Mouse (Mus musculus) heart, adult 8-10 months (tissue): ENCODE data around the gene Cadm1. TPM values are rescaled to one million over a fixed set of nuclear protein-coding genes. Genes with fewer than 3 reads are reported as not detected.

ENCODE experiments used
- DNase-seq: peaks from one replicate; pipeline ENCODE4 v3.0.0; 2022; ENCODE audit warnings: low spot score
- total RNA-seq, 4 experiments: library from RNA; stranded (reverse); gene quantifications; 2 replicates each; pipeline ENCODE4 v1.2.4; 2022

Cadm1 gene
- total RNA-seq, 4 experiments from 2014 or later: 1.7 to 2.3 (median 2.1) TPM

- no peak for DNase-seq
These were observed 18.9 kb downstream of the Cadm1 start for GRCm38 (mm10) chr9:47548916-47549315.

GRCm38 (mm10) chr9:47552960-47553575 is 23.1 kb downstream of the Cadm1 start:
- no peak for DNase-seq

DNA sequence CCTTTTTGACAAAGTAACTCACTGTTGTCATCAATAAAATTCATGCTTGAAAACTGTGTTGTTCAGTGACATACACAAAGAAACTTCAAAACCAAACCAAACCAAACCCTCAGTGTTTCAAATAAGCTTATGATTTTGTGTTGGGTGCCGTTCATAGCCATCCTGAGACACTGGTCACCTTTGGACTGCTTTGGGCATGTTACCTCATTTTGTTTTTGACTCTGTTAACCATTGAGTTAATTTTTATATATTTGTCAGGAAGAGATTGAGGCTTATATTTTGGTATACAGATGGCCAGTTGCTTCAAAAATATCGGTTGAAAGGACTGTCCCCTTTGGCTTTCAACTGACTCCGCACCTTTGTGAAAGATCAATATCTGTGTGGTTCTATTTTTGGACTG is 30.8 kb downstream of the Cadm1 start:
- DNase-seq: no peak

GRCm38 (mm10) chr9:47561596-47561995 is 31.6 kb downstream of the Cadm1 start:
- no peak for DNase-seq

- DNase-seq: no peak
These were observed 35.1 kb downstream of the Cadm1 start for GRCm38 (mm10) chr9:47565088-47565487.

DNA sequence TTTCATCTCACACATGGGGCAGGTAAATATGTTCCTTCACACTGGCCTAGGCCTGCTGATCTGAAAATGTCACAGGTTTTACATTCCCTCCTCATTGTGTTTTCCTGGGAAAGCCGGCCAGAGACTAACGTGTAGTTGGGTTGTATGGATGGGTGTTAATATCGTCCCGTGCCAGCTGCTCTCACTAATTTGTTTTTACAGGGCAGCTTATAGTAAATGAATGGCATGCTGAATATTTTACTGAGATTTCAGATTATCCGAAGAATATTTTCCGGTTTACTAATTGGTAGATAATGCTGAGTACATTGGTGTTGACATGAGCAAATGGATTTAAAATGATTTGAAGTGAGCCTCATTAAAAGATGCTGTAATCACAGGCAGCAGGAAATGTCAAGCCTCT is 37.9 kb downstream of the Cadm1 start:
- DNase-seq: no peak

GRCm38 (mm10) chr9:47570184-47570583 is 40.2 kb downstream of the Cadm1 start:
- no peak for DNase-seq

- no peak for DNase-seq
These were observed 41.5 kb downstream of the Cadm1 start for GRCm38 (mm10) chr9:47571461-47571860.

DNA sequence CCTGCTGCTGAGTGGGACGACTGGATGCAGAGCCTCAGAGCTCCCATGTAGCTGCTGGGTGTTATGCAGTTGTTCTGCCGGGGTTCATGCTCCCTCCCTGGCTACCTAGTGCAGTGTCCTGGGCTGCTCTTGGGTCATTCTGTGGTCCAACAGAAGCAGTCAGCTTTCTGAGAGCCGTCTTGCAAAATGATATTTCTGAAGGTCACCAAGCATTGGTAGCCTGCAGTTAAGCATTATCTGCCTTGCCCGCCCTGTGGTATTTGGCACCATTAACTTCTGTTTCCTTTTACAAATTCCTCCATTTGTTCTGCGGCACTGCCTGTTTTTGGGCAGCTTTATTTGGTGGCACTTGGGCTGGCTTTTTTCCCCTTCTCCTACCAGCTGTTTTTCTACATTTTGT is 42.2 kb downstream of the Cadm1 start:
- no peak for DNase-seq

DNA sequence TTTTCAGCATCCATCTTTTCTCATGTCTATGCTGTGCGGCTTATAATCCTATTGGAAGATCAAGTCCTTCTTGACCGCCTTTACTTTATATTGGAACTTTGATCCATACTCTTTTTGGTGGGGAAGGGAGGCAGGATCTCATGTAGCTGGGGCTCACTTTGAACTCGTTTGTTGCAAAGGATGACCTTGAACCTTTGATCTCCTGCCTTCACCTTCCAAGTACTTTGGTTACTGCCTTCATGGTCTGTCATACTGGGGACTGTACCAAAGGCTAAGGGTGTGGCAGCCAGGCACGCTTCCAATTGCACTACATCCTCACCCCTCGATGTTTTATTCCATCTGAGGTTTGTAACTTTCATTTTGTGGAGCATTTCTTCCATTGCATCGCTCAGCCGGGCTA is 43.5 kb downstream of the Cadm1 start:
- DNase-seq: no peak

DNA sequence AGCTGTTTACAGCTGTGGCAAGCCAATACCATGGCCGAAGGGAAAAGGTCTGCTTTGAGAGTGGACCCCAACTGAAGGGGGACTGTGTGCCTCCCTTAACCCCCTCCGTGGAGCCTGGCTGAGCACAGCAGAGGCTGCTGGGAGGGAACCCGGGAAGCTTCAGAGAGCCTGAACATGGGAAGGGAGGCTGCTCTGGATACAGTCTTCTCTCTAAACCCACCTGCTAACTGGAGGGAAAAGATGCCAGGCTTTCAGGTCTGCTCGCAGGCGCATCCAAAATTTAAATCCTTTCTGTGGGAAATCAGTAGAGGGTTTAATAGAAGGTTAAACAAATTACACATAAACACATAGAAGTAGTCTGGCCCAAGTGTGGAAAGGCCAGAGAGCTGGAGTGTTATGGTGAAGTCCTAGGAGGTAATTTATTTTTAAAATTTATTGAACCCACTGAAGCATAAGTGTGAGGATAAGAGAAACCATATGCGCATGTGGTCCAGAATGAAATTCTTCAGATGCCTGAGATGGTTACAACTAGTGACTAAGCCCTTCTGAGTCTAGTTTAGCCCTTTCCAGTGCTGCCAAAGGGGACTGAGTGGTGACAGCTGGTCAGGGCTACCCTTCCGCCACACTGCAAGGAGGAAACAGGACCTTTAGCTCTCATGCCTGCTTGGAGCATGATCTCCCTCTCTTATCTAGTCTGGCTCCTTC is 44.9 kb downstream of the Cadm1 start:
- DNase-seq: no peak

- no peak for DNase-seq
These were observed 45.8 kb downstream of the Cadm1 start for GRCm38 (mm10) chr9:47575764-47576163.

- DNase-seq: no peak
These were observed 49.5 kb downstream of the Cadm1 start for GRCm38 (mm10) chr9:47579464-47579863.

- no peak for DNase-seq
These were observed 51.8 kb downstream of the Cadm1 start for GRCm38 (mm10) chr9:47581576-47582365.

GRCm38 (mm10) chr9:47583241-47583640 is 53.3 kb downstream of the Cadm1 start:
- DNase-seq: no peak

DNA sequence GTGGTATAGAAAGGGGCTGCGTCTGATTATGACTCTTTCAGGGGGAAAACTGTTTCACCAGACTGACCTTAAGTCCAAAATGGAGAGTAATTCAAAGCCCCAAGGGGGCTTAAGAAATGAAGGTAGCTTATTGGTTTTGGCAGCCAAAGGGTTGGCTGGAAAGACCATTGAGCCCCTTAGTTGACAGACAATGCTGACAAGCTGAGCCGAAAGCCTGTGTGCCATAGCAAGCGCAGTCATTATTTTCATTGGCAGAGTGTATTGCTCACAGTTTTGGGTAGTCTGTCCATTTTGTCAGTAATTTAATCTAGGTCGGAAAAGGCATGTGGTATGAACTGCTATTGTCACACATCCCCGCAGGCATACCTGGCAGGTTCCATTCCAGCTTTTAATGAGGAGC is 56.2 kb downstream of the Cadm1 start:
- no peak for DNase-seq

DNA sequence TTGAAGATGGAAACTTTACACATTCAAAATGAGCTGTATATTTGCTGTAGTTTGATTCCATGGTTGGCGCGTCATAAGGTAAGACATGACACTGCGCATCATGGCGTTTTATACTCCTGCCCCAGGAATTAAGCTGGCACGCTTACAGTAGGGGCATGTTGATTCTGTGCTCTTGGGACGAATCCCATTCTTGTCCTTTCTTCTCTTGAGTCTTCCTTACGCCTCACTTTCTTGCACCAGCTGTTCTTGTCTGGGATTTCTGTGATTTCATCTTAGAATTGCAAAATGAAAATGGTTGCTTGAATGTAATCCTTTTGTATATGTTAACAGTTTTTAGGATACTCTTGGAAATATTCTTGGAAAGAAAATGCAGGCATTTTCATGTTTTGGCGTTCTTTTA is 56.9 kb downstream of the Cadm1 start:
- DNase-seq: no peak

DNA sequence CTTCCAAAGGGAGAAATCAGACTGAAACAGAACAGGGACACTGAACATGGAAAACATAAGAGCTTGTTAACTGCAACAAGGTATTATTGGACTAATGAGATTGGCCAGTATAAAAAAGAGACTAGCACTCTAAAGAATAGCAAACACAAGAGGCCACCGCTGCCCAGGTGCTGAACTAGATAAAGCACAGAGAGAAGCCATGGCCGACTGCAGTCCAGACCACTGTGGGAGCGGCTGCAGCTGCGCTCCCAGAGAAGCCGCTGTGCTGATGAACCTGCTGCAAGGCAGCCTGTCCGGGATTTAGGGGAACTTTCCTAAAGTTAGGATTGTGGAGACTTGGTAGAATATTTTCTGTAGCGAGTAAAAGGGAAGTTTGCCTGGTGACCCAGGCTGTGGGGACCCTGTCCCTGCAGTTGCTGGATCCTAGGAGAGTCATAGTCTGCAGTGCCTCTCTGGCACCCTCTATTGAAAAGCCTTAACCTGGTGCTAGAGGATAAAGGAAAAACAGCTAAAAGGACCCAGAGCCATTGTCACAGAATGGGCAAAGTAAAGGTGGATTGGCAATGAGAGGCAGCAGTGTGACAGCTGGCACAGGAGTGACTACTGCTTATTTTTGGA is 57.7 kb downstream of the Cadm1 start:
- peak; percentile 9 for DNase-seq

DNA sequence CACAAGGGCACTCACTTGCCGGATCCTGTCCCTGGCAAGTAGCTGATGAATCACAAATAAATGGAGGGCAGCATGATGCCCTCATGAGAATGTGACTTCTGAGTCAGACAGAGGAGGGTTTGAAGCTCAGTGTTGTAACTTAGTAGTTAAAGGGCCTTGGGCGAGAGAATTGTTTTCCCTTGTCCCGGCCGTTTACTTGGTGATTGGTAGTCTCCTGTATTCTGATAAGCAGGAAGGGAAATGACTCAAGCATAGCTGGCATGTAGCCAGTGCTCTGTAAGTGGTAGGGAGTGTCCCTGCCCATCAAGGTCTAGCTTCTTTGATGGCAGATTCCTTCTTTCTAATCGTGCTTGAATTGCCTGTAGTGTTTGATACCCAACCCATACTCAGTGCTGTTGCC is 59.9 kb downstream of the Cadm1 start:
- peak; percentile 28 for DNase-seq

GRCm38 (mm10) chr9:47601541-47601940 is 71.6 kb downstream of the Cadm1 start:
- no peak for DNase-seq

DNA sequence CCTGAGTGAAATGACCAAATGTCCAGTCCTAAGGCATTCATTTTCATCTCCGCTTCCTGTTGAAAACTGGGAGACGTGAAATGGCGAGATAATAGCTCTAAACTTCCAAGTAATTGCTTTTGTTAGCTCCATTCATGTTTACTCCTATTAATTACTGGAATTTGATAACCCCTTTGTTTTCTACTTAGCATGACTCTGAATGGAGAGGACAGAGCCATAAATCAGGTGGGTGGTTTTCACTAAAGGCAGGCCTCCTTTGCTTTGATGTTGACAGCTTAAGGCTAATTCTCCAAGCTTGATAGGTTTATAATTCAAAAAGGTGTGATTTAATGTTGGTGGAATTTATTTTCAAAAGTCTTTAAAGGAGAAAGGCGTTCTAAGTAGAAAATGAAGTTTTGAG is 74.0 kb downstream of the Cadm1 start:
- DNase-seq: no peak

- DNase-seq: no peak
These were observed 75.7 kb downstream of the Cadm1 start for GRCm38 (mm10) chr9:47605628-47606027.
